Mouse (Mus musculus) adipocyte (in vitro differentiated cells): ENCODE measurements around the gene Cnr2.
"Not testable (repeated sequence)": the region's sequence is repeated elsewhere in the genome, so short reads cannot be mapped to it uniquely, and the experiment has no call there.

Source experiments
- DNase-seq: peaks from one replicate; pipeline ENCODE4 v3.0.0-alpha.2; 2016; ENCODE audit warnings: low spot score

Gene Cnr2

DNA sequence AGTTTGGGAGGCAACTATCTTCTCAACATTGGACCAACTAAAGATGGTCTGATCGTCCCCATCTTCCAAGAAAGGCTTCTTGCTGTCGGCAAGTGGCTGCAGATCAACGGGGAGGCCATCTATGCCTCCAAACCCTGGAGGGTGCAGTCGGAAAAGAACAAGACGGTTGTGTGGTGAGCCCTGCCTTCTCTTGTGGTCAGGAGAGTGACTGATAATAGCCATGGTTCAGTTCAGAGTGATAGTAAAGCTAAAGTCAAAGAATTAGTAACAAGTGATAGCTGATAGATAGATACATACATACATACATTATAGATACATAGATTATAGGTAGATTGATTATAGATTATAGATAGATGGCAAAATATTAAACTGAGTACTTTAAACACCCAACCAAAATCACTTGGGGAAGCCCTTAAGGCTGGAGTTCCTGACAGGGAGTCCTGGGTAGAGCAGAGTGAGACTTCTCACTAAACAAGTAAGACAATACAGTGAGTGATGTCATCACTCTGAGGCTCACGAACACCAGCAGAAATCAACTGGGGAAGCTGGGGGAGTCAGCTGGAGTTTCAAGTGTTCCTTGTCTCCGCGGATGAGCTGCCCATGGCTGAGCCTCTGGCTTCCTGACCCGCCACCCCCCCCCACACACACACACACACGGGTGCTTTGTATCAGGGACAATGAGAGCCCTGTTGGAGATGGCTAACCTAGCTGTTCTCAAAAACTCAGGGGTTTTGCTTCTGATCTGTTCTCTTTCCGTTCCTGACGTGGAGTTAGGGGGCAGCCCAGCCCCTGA is 39.7 kb downstream of the Cnr2 start:
- DNase-seq, result no peak

- no peak for DNase-seq
These were observed 40.3 kb downstream of the Cnr2 start for GRCm38 (mm10) chr4:135935502-135935901.

DNA sequence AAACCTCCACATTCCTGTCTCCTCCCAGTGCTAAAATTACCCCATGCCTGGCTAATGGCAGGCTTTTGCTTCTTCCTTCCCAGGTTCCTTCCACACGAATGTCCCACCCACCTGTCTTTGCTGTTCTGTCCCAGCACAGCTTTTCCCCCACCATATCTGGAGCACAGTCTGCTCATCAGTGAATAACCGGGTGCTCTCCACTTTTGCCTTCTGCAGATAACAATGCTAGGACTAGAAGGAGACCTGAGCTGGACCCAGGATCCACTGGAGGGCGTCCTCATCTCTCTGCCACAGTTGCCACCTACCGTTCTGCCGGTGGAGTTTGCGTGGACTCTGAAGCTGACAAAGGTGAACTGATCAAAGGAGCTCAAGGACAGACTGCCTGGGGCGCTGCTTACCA is 43.7 kb downstream of the Cnr2 start:
- DNase-seq, result no peak

- not testable (repeated sequence) for DNase-seq
These were observed 45.8 kb downstream of the Cnr2 start for GRCm38 (mm10) chr4:135941026-135941425.

GRCm38 (mm10) chr4:135942193-135942592 is 47.0 kb downstream of the Cnr2 start:
- DNase-seq, result no peak

DNA sequence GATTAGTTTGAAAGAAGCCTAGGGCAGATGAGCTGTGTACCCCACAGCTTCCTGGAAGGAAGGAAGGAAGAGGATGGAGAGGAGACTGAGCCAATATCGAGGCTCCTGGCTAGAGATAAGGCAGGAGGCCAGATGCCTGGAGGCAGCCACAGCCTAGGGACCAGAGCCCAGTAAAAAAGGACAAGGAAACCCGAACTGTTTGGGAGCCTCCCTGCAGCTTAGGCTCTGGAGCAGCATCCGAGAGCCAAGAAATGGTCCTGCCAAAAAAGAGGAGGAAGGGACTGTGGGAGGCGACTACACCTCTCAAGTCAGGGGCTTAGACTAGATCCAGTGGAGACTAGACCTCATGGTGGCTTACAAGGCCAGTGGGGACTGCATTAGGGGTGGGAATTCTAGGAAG is 48.2 kb downstream of the Cnr2 start:
- no peak for DNase-seq

GRCm38 (mm10) chr4:135945706-135946105 is 50.5 kb downstream of the Cnr2 start:
- no peak for DNase-seq

DNA sequence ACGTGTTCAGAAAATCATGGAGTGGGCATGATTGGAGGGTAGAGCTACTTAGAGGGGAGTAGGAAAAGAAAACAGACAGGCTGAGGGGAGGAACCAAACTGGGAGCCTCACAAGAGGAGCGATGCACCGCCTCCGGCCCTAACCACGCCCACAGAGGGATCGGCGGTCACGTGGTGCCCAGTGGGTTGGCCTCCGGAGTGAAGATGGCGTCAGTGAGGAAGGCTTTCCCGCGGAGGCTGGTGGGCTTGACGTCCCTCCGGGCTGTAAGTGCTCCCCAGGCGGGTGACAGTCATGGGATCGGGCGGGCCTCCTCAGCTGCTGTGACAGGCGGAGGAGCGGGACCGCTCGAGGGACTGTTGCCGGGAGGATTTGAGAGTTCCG is 51.1 kb downstream of the Cnr2 start, which contains the start of gene Hmgcl:
Gene Hmgcl, plus strand, starts transcription at position 171 of the 381 bp plus-strand sequence.
- DNase-seq, result peak; percentile 90

GRCm38 (mm10) chr4:135946659-135947301 is 51.6 kb downstream of the Cnr2 start:
- peak; percentile 47 for DNase-seq

- no peak for DNase-seq
These were observed 52.9 kb downstream of the Cnr2 start for GRCm38 (mm10) chr4:135948142-135948541.

GRCm38 (mm10) chr4:135949475-135949874 is 54.3 kb downstream of the Cnr2 start:
- DNase-seq, result no peak

DNA sequence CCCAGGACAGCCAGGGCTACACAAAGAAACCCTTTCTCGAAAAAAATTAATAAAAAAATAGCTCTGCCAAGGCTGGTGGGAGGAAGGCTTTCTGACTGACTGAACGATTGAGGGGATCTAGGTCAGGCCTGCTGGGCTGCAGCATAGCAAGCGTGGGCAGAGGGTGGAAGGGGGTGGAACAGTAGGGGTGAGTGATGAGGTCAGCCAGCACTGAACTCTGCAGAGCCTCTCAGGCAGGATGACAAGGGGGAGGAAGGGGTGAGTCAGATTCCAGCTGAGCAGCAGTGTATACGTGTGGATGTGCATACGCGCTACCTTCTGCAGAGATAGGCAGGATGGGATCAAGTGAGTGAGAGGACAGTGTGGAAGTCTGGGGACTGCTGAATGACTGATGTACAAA is 54.7 kb downstream of the Cnr2 start:
- no peak for DNase-seq

- DNase-seq, result no peak
These were observed 55.2 kb downstream of the Cnr2 start for GRCm38 (mm10) chr4:135950365-135950764.

DNA sequence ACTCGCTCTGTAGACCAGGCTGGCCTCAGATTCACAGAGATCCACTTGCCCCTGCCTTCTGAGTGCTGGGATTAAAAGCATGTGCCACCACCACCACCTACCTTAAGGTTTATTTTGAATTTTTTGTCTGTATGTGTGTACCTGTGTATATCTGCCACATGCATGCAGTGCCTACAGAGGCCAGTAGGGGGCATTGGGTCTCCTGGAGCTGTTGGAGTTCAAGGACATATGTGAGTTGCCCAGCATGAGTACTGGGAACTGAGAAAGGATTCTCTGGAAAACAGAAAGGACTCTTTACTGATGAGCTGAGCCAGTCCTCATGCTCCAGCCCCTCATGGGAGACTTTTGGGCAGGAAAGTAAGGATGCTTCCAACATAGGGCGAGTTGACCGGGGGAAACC is 56.3 kb downstream of the Cnr2 start:
- no peak for DNase-seq

DNA sequence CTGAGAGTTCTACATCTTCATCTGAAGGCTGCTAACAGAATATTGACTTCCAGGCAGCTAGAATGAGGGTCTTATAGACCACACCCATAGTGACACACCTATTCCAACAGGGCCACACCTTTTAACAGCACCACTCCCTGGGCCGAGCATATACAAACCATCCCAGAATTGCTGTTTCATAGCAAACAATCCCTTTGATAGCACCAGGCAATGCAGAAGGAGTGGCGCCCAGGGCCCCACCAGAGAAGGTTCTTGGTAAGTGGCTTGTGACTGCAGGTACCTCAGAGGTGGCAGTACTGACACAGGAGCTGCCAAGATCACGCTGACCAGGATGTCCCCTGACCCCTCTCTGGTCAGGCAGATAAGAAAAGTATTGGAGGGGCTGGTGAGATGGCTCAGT is 58.0 kb downstream of the Cnr2 start:
- no peak for DNase-seq

DNA sequence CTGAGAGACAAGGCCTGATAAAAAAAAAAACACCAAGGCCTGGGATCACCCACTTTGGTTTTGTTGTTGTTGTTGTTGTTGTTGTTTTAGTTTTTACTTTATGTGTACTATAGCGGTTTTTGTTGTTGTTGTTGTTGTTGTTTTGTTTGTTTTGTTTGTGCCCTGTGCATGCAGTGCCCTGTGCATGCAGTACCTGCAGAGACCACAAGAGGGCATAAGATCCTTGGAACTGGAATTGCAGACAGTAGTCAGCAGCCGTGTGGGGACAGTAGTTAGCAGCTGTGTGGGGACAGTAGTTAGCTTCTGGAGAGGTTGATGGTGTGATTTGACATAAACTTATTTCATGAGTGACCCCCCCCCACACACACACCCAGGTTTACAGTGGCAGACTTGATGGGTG is 59.0 kb downstream of the Cnr2 start:
- DNase-seq, result peak; percentile 85

DNA sequence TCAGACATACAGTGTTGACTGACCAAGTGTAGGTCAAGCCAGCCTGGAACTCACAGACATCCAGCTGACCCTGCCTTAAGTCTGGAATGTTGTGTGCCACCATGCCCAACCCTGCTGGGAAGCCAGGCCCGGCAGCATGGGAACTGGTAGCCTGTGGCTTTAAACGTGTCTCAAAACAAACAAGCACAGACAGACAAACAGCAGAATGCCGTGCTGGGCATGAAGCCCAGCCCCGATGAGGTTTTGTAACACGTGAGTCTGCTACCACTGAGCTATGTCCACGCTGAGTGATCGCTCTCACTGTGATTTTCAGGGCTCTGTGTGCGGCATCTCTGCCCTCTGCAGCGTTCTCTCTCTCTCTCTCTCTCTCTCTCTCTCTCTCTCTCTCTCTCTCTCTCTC is 60.7 kb downstream of the Cnr2 start:
- DNase-seq, result peak; percentile 86

- peak; percentile 80 for DNase-seq
These were observed 63.2 kb downstream of the Cnr2 start for GRCm38 (mm10) chr4:135958354-135958753.

DNA sequence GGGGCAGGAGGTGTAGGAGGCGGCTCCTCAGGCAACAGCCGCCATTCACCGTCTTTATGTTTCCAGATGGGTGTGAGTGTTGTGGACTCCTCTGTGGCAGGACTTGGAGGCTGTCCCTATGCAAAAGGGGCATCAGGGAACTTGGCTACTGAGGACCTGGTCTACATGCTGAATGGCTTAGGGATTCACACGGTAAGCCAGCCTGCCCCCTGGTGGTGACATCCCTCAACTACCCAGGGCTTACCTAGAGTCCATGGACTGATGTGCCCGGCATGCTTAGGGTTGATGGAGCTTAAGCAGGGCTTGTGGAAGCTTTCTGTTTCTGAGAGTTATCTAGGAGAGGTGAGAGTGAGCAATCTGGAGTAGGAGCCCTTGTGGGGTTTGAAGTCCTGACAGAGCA is 65.5 kb downstream of the Cnr2 start:
- DNase-seq, result peak; percentile 91

DNA sequence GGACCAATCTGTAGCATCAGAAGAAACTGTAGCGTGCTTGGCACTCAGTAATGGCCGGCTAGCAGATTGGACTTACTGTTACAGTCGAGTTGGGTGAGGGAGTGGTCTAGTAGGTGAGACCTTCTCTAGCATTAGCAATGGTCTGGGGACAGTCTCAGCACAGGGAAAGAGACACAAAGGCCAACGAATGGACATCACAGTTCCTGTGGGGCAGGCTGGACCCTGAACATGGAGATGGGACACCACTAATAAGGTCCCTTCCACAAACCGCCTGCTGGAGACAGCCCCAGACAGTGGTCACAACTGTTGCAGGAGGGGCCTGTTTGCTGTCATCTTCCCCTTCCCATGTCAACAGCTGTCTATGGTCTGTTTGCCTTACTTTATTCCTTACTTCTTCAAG is 66.5 kb downstream of the Cnr2 start:
- no peak for DNase-seq

GRCm38 (mm10) chr4:135962198-135962597 is 67.0 kb downstream of the Cnr2 start:
- no peak for DNase-seq

DNA sequence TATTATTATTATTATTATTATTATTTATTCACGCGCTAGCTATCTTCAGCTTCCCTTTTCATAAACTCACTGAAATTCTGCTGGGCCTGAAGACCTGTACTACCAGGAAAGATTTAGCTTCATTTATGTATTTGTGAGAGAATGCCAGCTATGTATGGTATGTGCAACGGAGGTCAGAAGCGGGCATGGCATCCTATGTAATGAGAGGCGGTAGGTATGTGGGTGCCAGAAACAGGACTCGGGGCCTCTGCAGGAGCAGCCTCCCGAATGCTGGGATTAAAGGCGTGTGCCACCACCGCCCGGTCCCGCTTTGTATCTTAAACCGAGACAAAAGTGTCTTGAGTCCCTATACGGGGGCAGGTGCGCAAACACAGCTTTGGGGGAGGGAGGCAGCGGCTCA is 67.8 kb downstream of the Cnr2 start:
- DNase-seq, result no peak

- DNase-seq, result peak; percentile 96
These were observed 68.4 kb downstream of the Cnr2 start, which contains the start of gene Gale for GRCm38 (mm10) chr4:135963457-135964193. Gene Gale (plus strand): TSS chr4:135963727.
